Mouse (Mus musculus) ES-Bruce4 (cell line): Measurements from ENCODE around the gene Dnah17. TPM values are rescaled to one million over a fixed set of nuclear protein-coding genes. Genes with fewer than 3 reads are reported as not detected.

Experiments used
- H3K27ac ChIP-seq: 2 replicates; pipeline ENCODE4 v1.5.1; 2012; ENCODE audit warnings: low read length, inconsistent platforms; ENCODE audit not compliant: insufficient read depth
- H3K27me3 ChIP-seq: 2 replicates; pipeline ENCODE4 v1.6.1; 2012; ENCODE audit warnings: mild to moderate bottlenecking, low read length, inconsistent platforms; ENCODE audit not compliant: control insufficient read depth, poor library complexity, insufficient read depth, severe bottlenecking
- H3K36me3 ChIP-seq: 2 replicates; pipeline ENCODE4 v1.6.1; 2012; ENCODE audit warnings: inconsistent platforms, mild to moderate bottlenecking, low read length, moderate library complexity; ENCODE audit not compliant: control insufficient read depth, poor library complexity, insufficient read depth, severe bottlenecking
- H3K4me1 ChIP-seq: one replicate; pipeline ENCODE4 v1.8.1; 2011; ENCODE audit warnings: low read length; ENCODE audit not compliant: control insufficient read depth, insufficient read depth
- H3K4me3 ChIP-seq: 2 replicates; pipeline ENCODE4 v1.5.1; 2011; ENCODE audit warnings: low read depth, mild to moderate bottlenecking, low read length
- H3K9ac ChIP-seq: 2 replicates; pipeline ENCODE4 v1.6.1; 2012; ENCODE audit warnings: low read depth, mild to moderate bottlenecking, inconsistent platforms; ENCODE audit not compliant: poor library complexity, severe bottlenecking
- H3K9me3 ChIP-seq: replicated peaks from 2 replicates; pipeline ENCODE4 v1.6.1; 2012; ENCODE audit warnings: mild to moderate bottlenecking, low read length, inconsistent platforms; ENCODE audit not compliant: control insufficient read depth, poor library complexity, insufficient read depth, severe bottlenecking
- CTCF ChIP-seq: IDR thresholded peaks from one replicate; pipeline ENCODE4 v1.8.1; 2011; ENCODE audit warnings: low read depth, low read length
- EP300 ChIP-seq: IDR thresholded peaks from 2 replicates; pipeline ENCODE4 v1.6.1; 2011; ENCODE audit warnings: low read depth, low read length; ENCODE audit not compliant: insufficient read depth
- POLR2A ChIP-seq: IDR thresholded peaks from one replicate; pipeline ENCODE4 v1.8.1; 2011; ENCODE audit warnings: low read length; ENCODE audit not compliant: insufficient read depth
- polyA plus RNA-seq: library from polyadenylated mRNA; stranded (reverse); fragments of >200 nt; gene quantifications from 2 replicates; pipeline ENCODE4 v1.2.4, GENCODE M21; 2011; ENCODE audit warnings: low read depth; ENCODE audit not compliant: missing spikeins, insufficient read depth, insufficient read length

Gene Dnah17
- 0.49 and 0.59 TPM in 2 replicates for polyA plus RNA-seq

- Histone ChIP-seq H3K27ac (no peak within 1 kb of the TSS), H3K36me3 (no peaks in the 10 kb centered on the region), H3K4me1 (peaks cover 2% of the 10 kb centered on the region), H3K27me3 (no peaks in the 10 kb centered on the region), H3K9me3 (no peaks in the 10 kb centered on the region), H3K4me3 (no peak within 1 kb of the TSS), H3K9ac (no peak within 1 kb of the TSS)
- TF ChIP-seq POLR2A (no peak), EP300 (no peak), CTCF (no peak)
These were observed at the start of gene Dnah17 for GRCm38 (mm10) chr11:118130534-118130933. Gene Dnah17 (minus strand): TSS chr11:118130634.

DNA sequence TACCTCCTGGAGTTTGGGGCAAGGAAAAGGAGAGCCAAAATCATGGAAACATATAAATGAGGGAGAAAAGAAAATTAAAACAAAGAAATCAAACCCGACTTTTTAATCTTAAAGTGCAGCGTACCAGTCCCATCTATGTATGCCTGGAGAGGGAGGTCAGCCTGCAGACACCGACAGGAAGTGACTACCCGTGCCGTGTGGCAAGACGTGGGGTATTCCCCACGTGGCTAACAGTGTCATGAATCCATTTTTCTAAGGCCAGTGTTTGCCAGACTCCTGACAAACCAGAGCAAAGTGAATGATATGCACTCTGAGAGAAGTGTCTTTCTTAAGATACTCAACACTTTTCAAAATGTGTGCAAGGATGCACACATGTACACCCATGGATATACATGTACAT lies 49.8 kb upstream of the Dnah17 start:
- no peaks in the 10 kb centered on the region for H3K27me3 ChIP-seq
- TF ChIP-seq POLR2A (no peak), CTCF (no peak), EP300 (no peak)
- no peak overlapping the region for H3K9ac ChIP-seq
- no peak overlapping the region for H3K4me3 ChIP-seq
- H3K36me3 ChIP-seq: no peaks in the 10 kb centered on the region
- peaks cover 2% of the 10 kb centered on the region for H3K4me1 ChIP-seq
- no peak overlapping the region for H3K27ac ChIP-seq
- no peaks in the 10 kb centered on the region for H3K9me3 ChIP-seq

- Histone ChIP-seq H3K36me3 (no peaks in the 10 kb centered on the region), H3K4me3 (no peak overlapping the region), H3K27me3 (no peaks in the 10 kb centered on the region), H3K4me1 (no peaks in the 10 kb centered on the region), H3K27ac (no peak overlapping the region), H3K9me3 (no peaks in the 10 kb centered on the region), H3K9ac (no peak overlapping the region)
- no peak for TF ChIP-seq EP300
- no peak for TF ChIP-seq CTCF
These were observed 47.8 kb upstream of the Dnah17 start for GRCm38 (mm10) chr11:118178236-118178635.

GRCm38 (mm10) chr11:118174752-118175151 lies 44.3 kb upstream of the Dnah17 start:
- no peaks in the 10 kb centered on the region for H3K9me3 ChIP-seq
- H3K36me3 ChIP-seq: no peaks in the 10 kb centered on the region
- no peak overlapping the region for H3K27ac ChIP-seq
- H3K4me1 ChIP-seq: no peaks in the 10 kb centered on the region
- no peak overlapping the region for H3K9ac ChIP-seq
- H3K27me3 ChIP-seq: no peaks in the 10 kb centered on the region
- TF ChIP-seq EP300 (no peak), POLR2A (no peak), CTCF (no peak)
- no peak overlapping the region for H3K4me3 ChIP-seq

DNA sequence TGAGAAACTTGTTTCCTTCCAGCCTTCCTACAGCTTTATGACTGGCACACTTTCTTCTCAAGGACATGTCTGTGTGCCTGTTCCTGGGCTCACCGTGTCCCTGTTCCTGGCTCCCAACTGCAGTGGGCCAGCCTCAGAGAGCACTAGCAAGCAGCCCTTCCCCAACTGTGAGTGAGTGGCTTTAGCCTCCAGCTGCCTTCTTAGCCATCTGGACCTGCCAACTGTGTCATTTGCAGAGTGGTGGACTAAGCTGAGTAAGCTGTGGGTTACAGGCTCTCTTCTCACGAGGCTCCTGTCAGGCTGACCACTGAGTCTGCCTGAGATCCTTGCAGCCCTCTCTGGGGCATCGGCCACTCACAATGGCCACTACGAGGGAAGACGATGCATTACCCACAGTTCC lies 42.3 kb upstream of the Dnah17 start:
- H3K27ac ChIP-seq: no peak overlapping the region
- H3K36me3 ChIP-seq: no peaks in the 10 kb centered on the region
- no peaks in the 10 kb centered on the region for H3K27me3 ChIP-seq
- H3K9ac ChIP-seq: no peak overlapping the region
- no peaks in the 10 kb centered on the region for H3K9me3 ChIP-seq
- no peaks in the 10 kb centered on the region for H3K4me1 ChIP-seq
- TF ChIP-seq POLR2A (no peak), CTCF (no peak), EP300 (no peak)
- no peak overlapping the region for H3K4me3 ChIP-seq

- H3K4me1 ChIP-seq: no peaks in the 10 kb centered on the region
- no peak overlapping the region for H3K9ac ChIP-seq
These were observed 39.9 kb upstream of the Dnah17 start for GRCm38 (mm10) chr11:118170333-118170732.

More at GRCm38 (mm10) chr11:118170333-118170732, 39.9 kb upstream of the Dnah17 start:
- Histone ChIP-seq H3K9me3 (no peaks in the 10 kb centered on the region), H3K27ac (no peak overlapping the region), H3K36me3 (no peaks in the 10 kb centered on the region), H3K4me3 (no peak overlapping the region), H3K27me3 (no peaks in the 10 kb centered on the region)
- TF ChIP-seq POLR2A (no peak), CTCF (no peak), EP300 (no peak)
